Mouse (Mus musculus) layer of hippocampus, adult 2 months (tissue): ENCODE measurements at regions not wholly inside any gene's neighbourhood (a gene's known extent, or its start where the extent isn't known, plus 50 kb on each side); places are given as distances from the start of the nearest gene placed in this dataset.

ENCODE experiments used
- DNase-seq, 2 experiments: peaks; one replicate each; pipeline ENCODE4 v3.0.0; 2022; ENCODE audit warnings: low spot score in 2 of 2
- H3K27ac ChIP-seq: fragments of 200-600 bp; 2 replicates; pipeline ENCODE4 v1.8.1; 2022
- H3K4me3 ChIP-seq: fragments of 200-600 bp; 2 replicates; pipeline ENCODE4 v1.8.1; 2022; ENCODE audit warnings: mild to moderate bottlenecking
- CTCF ChIP-seq: fragments of 200-600 bp; conservative IDR thresholded peaks from 2 replicates; pipeline ENCODE4 v1.8.1; 2022; ENCODE audit warnings: antibody characterized with exemption, mild to moderate bottlenecking, moderate library complexity

DNA sequence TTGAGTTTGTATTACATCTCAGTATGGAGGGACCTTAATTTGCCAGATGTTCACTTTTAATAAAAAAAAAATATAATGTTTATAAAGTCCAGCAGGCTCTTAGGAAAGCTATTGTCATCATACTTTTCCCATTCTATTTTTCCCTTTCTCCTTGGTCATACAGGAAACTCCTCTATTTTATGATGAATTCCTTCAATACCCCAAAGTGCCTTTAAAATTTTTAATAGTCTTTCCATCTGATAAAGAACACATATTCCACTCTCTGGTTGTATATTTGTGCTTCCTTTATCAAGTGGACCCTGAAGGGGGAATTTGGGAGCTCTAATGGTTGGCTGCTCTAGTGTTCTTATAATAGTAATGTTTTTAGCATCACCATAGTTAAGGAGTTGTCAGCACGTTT lies 2253.8 kb upstream of the Pcdh20 start:
- DNase-seq: no peak
- no peak overlapping the region for H3K27ac ChIP-seq
- no peak overlapping the region for H3K4me3 ChIP-seq
- no peak for TF ChIP-seq CTCF

- Histone ChIP-seq H3K4me3 (no peak overlapping the region), H3K27ac (no peak overlapping the region)
- TF ChIP-seq CTCF: peak; percentile 78
- DNase-seq: no peak
Observed at GRCm38 (mm10) chr14:90680377-90680776, 2209.2 kb upstream of the Pcdh20 start.

DNA sequence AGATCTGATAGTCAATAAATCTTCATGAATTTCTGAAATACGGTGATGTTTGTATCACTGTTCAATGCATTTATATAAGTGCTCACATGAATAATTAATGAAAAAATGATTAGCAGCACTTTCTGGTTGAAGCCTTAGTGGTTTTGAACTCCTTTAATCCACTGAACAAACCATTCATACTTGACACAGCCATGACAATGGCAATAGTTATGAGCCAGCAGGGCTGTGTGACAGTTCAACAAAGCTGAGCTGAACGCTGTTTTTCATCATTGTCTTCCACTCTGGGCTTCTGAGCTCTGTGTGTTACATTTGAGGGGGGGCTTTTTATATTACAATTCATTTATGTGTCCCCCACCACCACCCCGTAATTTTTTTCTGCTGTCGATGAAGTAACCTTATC lies 2199.2 kb upstream of the Pcdh20 start:
- DNase-seq: no peak
- no peak overlapping the region for H3K27ac ChIP-seq
- no peak for TF ChIP-seq CTCF
- no peak overlapping the region for H3K4me3 ChIP-seq
